Comparison of ENCODE assay signal across 22 mouse cellular contexts in the genomic region with DNA sequence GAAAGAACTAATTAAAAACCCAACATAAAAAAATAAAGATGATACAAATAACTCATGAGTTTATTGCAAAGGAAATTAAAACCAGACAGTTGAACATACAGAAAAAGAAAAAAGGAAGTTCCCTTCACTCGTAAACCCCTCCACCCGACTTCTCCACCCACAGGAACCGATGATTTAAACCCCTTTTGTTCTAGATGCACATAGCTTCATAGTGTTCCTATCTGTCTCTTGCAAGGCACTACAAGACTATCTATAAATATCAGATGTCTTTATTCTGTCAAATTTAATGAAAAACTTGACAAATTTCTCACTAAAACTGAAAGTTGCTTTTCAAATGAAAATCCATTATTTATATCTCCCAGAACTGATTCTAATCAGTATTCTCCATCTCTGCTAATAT.
DNase-seq lines count a peak whose midpoint lies in the region; ATAC-seq and TF ChIP-seq lines count a peak whose summit lies in the region.
"Had no signal": no experiment of that assay in that cellular context is flagged by ENCODE, and none has a peak within 500 bp of the region (broad histone marks: within the 10 kb centered on the region; RNA-seq: fewer than 3 reads in every experiment).

No protein-coding gene starts in this region.

- H3K9me3 ChIP-seq in lung, postnatal 0 days (ENCODE audit: low read length) = no peaks in the 10 kb centered on the region
- no peaks in the 10 kb centered on the region for H3K9me3 ChIP-seq in liver, embryonic 12.5 days (replicated peaks)
- H3K9me3 ChIP-seq: embryonic facial prominence, embryonic 10.5 days; forebrain, embryonic 10.5 days; heart, embryonic 13.5 days; hindbrain, embryonic 12.5 days had no signal

- no peak overlapping the region for H3K9ac ChIP-seq in lung, postnatal 0 days (replicated peaks; ENCODE audit: low read depth)
- H3K9ac ChIP-seq in liver, embryonic 12.5 days = no peak overlapping the region
- H3K9ac ChIP-seq: heart, embryonic 13.5 days; hindbrain, embryonic 12.5 days had no signal

- H3K4me1 ChIP-seq in lung, postnatal 0 days (ENCODE audit: insufficient read depth, low read depth, low read length) = peaks cover 5% of the 10 kb centered on the region; the same call in 1 of the 2 replicates
- no peaks in the 10 kb centered on the region for H3K4me1 ChIP-seq in liver, embryonic 12.5 days
- H3K4me1 ChIP-seq: embryonic facial prominence, embryonic 10.5 days; forebrain, embryonic 10.5 days; hindbrain, embryonic 12.5 days had no signal

- H3K4me3 ChIP-seq in lung, postnatal 0 days (ENCODE audit: low read depth, low read length) = no peak overlapping the region
- H3K4me3 ChIP-seq in liver, embryonic 12.5 days = no peak overlapping the region
- H3K4me3 ChIP-seq: embryonic facial prominence, embryonic 10.5 days; forebrain, embryonic 10.5 days; heart, embryonic 13.5 days; hindbrain, embryonic 12.5 days had no signal

- no peak for TF ChIP-seq CTCF in lung, postnatal 0 days (IDR thresholded peaks at IDR 0.05)

- peak; percentile 47 for ATAC-seq in granulocyte monocyte progenitor cell, adult 5-6 weeks (replicated peaks; ENCODE audit: poor library complexity, severe bottlenecking)
- ATAC-seq in lung, postnatal 0 days = no peak
- ATAC-seq in liver, embryonic 12.5 days = no peak
- ATAC-seq: activated CD4-positive, CD25-positive, alpha-beta regulatory T cell, adult 4 months; hindbrain, embryonic 16.5 days; inflammation-experienced regulatory T-cells, adult 6 months; Patski had no signal

- H3K36me3 ChIP-seq in splenic B cell, adult 2 months (ENCODE audit: control insufficient read depth, insufficient read depth, low read length, poor library complexity, severe bottlenecking) = no peaks in the 10 kb centered on the region
- no peaks in the 10 kb centered on the region for H3K36me3 ChIP-seq in lung, postnatal 0 days (ENCODE audit: insufficient read depth, low read length)
- H3K36me3 ChIP-seq in liver, embryonic 12.5 days = no peaks in the 10 kb centered on the region
- H3K36me3 ChIP-seq: embryonic facial prominence, embryonic 10.5 days; forebrain, embryonic 10.5 days; heart, embryonic 13.5 days; hindbrain, embryonic 12.5 days had no signal

- H3K4me2 ChIP-seq in lung, postnatal 0 days (replicated peaks; ENCODE audit: low read depth, low read length) = no peak overlapping the region
- H3K4me2 ChIP-seq in liver, embryonic 12.5 days = no peak overlapping the region
- H3K4me2 ChIP-seq: heart, embryonic 13.5 days; hindbrain, embryonic 12.5 days had no signal

- H3K27me3 ChIP-seq in splenic B cell, adult 2 months (ENCODE audit: control insufficient read depth, insufficient read depth, low read length, poor library complexity, severe bottlenecking) = no peaks in the 10 kb centered on the region
- H3K27me3 ChIP-seq in lung, postnatal 0 days (replicated peaks; ENCODE audit: insufficient read depth, low read length) = no peaks in the 10 kb centered on the region
- no peaks in the 10 kb centered on the region for H3K27me3 ChIP-seq in liver, embryonic 12.5 days (replicated peaks)
- H3K27me3 ChIP-seq: heart, embryonic 13.5 days; hindbrain, embryonic 12.5 days had no signal

- DNase-seq in heart, adult 11 months = peak; percentile 31
- no peak for DNase-seq in heart, adult 9 months (ENCODE audit: low spot score in 2 of 2)
- DNase-seq in thymus, postnatal 25 days = peak; percentile 9
- no peak for DNase-seq in thymus, postnatal 0 days (ENCODE audit: low spot score)
- peak; percentile 49 for DNase-seq in splenic B cell, adult 2 months (ENCODE audit: low read depth, low spot score)
- DNase-seq in lung, postnatal 0 days (ENCODE audit: low spot score) = no peak
- DNase-seq: adrenal gland, postnatal 14 days; cerebellum, adult 11-12 months; cerebellum, adult 9-10 months; cerebellum, postnatal 25 days; gastrocnemius, postnatal 10 days; heart, postnatal 36 days had no signal

- WGBS in lung, postnatal 0 days = 66% methylated on average over 3 of the region's 3 CpGs
- WGBS in liver, embryonic 12.5 days (ENCODE audit: insufficient replicate concordance) = 31% methylated on average over 3 of the region's 3 CpGs

- TF ChIP-seq EP300 in lung, postnatal 0 days (IDR thresholded peaks at IDR 0.05) = no peak

- no peak overlapping the region for H3K27ac ChIP-seq in lung, postnatal 0 days (ENCODE audit: low read length)
- no peak overlapping the region for H3K27ac ChIP-seq in liver, embryonic 12.5 days
- H3K27ac ChIP-seq: embryonic facial prominence, embryonic 10.5 days; forebrain, embryonic 10.5 days; hindbrain, embryonic 12.5 days had no signal

Comparison
In these comparisons a context has a peak if more than half of its experiments do, and no peak if none do; other contexts are left out.
1. DNase-seq: peak in heart, adult 11 months (single experiment), thymus, postnatal 25 days (single experiment) and splenic B cell, adult 2 months (single experiment); none in heart, adult 9 months (0 of 2), thymus, postnatal 0 days (single experiment) and lung, postnatal 0 days (single experiment).